In the genomic region with DNA sequence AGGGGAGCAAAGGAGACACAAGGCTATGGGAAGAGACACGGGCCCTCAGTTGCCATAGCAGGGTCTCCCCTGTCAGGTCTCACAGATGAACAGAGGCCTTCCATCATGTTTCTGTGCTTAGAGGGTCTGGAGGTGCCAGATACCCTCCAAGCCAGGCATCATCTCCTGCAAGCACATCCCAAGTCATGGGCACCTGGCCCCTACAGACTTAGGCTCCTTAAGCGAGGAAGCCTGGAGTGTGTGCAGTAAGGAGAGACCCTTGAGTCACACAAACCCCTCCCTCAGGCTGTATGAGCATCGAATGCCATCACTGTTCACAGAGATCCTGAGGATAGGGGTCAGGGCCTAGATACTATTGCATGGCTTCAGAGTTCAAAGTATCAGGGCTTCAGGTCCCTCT, we compare ENCODE assay signal across 18 mouse cellular contexts. TPM values are rescaled to one million over a fixed set of nuclear protein-coding genes. Genes with fewer than 3 reads are reported as not detected.
DNase-seq lines count a peak whose midpoint lies in the region; ATAC-seq lines count a peak whose summit lies in the region.
"Had no signal": no experiment of that assay in that cellular context is flagged by ENCODE, and none has a peak within 500 bp of the region (broad histone marks: within the 10 kb centered on the region; RNA-seq: fewer than 3 reads in every experiment).

No protein-coding gene starts in this region.

- peaks cover 8% of the 10 kb centered on the region for H3K4me1 ChIP-seq in brown adipose tissue, adult 24 weeks (ENCODE audit: control insufficient read depth, insufficient read depth, insufficient read length, low read length)
- peaks cover 11% of the 10 kb centered on the region for H3K4me1 ChIP-seq in intestine, embryonic 15.5 days (replicated peaks)

- no peaks in the 10 kb centered on the region for H3K27me3 ChIP-seq in intestine, embryonic 15.5 days (replicated peaks)
- H3K27me3 ChIP-seq: CH12.LX, Patski had no signal

- H3K36me3 ChIP-seq in intestine, embryonic 15.5 days, result no peaks in the 10 kb centered on the region
- H3K36me3 ChIP-seq: G1E had no signal

- no peaks in the 10 kb centered on the region for H3K9me3 ChIP-seq in intestine, embryonic 15.5 days
- H3K9me3 ChIP-seq: G1E had no signal

- no peak overlapping the region for H3K4me3 ChIP-seq in brown adipose tissue, adult 24 weeks (ENCODE audit: insufficient read depth, low read depth, low read length)
- H3K4me3 ChIP-seq in intestine, embryonic 15.5 days (replicated peaks), result no peak overlapping the region

- peak; percentile 91 for DNase-seq in heart, adult 11 months
- no peak for DNase-seq in heart, adult 9 months (ENCODE audit: low spot score in 2 of 2)
- DNase-seq: adrenal gland, adult 2 months; adrenal gland, adult 8-10 months; B cell, adult 2 months; cerebellum, adult 11 months; cerebellum, adult 11-12 months; cerebellum, adult 18-20 months; cerebellum, adult 2 months had no signal

- ATAC-seq in intestine, embryonic 15.5 days, result no peak
- ATAC-seq: activated CD4-positive, CD25-positive, alpha-beta regulatory T cell, adult 4 months; CD4-positive, CD25-positive, alpha-beta regulatory T cell, adult 4 months; Patski had no signal

- H3K9ac ChIP-seq in intestine, embryonic 15.5 days, result no peak overlapping the region

- WGBS in intestine, embryonic 15.5 days, result 84% methylated on average over 3 of the region's 3 CpGs

- no peak overlapping the region for H3K4me2 ChIP-seq in intestine, embryonic 15.5 days (replicated peaks)

- H3K27ac ChIP-seq in brown adipose tissue, adult 24 weeks (replicated peaks; ENCODE audit: low read depth, low read length), result peak overlapping the region; percentile 9; the same call in 1 of the 2 replicates
- H3K27ac ChIP-seq in intestine, embryonic 15.5 days, result no peak overlapping the region

RNA-seq across cellular contexts. Expression of gene Sncg, which starts 3.7 kb away (rescaled TPM):
- polyA plus RNA-seq in brown adipose tissue, adult 24 weeks (2012; ENCODE audit: insufficient read depth, insufficient read length, missing spikeins), result 136 and 188 TPM in 2 replicates
- 37.4 and 38.2 TPM in 2 replicates for polyA plus RNA-seq in intestine, embryonic 15.5 days (2015; fragmentation: Nextera tagmentation; extraction: Ambion mirVana)
- polyA plus RNA-seq: activated CD4-positive, CD25-positive, alpha-beta regulatory T cell, adult 4 months; CD4-positive, CD25-positive, alpha-beta regulatory T cell, adult 4 months; G1E; Patski had no signal

RNA-seq across cellular contexts. Expression of gene Mmrn2, which starts 4.3 kb away (rescaled TPM):
- polyA plus RNA-seq in brown adipose tissue, adult 24 weeks (2012; ENCODE audit: insufficient read depth, insufficient read length, missing spikeins), result 5.0 and 12.8 TPM in 2 replicates
- 7.9 and 9.0 TPM in 2 replicates for polyA plus RNA-seq in intestine, embryonic 15.5 days (2015; fragmentation: Nextera tagmentation; extraction: Ambion mirVana)
- polyA plus RNA-seq: activated CD4-positive, CD25-positive, alpha-beta regulatory T cell, adult 4 months had no signal

RNA-seq across cellular contexts. Expression of gene Fam25c, which starts 15.7 kb away (rescaled TPM):
- 2.9 TPM in 1 of 2 replicates, not detected in the other for polyA plus RNA-seq in brown adipose tissue, adult 24 weeks (2012; ENCODE audit: insufficient read depth, insufficient read length, missing spikeins)
- polyA plus RNA-seq in intestine, embryonic 15.5 days (2015; fragmentation: Nextera tagmentation; extraction: Ambion mirVana), result not detected in 2 replicates
- polyA plus RNA-seq: activated CD4-positive, CD25-positive, alpha-beta regulatory T cell, adult 4 months; adrenal gland, adult 2 months; brain, embryonic 14.5 days; C2C12; CD4-positive, CD25-positive, alpha-beta regulatory T cell, adult 4 months; cerebellum, adult 2 months; G1E; Patski had no signal
